Mouse (Mus musculus) midbrain, embryonic 14.5 days (tissue): ENCODE data around the gene Cdh13. TPM values are rescaled to one million over a fixed set of nuclear protein-coding genes. Genes with fewer than 3 reads are reported as not detected.

Experiments used
- ATAC-seq: fragments of 200-750 bp; cut with Nextera tagmentation; 2 replicates; pipeline ENCODE4 v1.8.0; 2017; ENCODE audit warnings: moderate number of reproducible peaks, moderate library complexity; ENCODE audit not compliant: low FRiP score, low TSS enrichment
- DNase-seq: peaks from one replicate; pipeline ENCODE4 v3.0.0-alpha.2; 2015
- H3K27ac ChIP-seq: fragments of 300-500 bp; sonication (generic); replicated peaks from 2 replicates; pipeline ENCODE4 v1.5.1; 2014; ENCODE audit warnings: mild to moderate bottlenecking, low read depth, low read length, moderate library complexity
- H3K27me3 ChIP-seq: fragments of 300-500 bp; sonication (generic); 2 replicates; pipeline ENCODE4 v1.6.1; 2014; ENCODE audit warnings: low read length, control low read depth, mixed read lengths; ENCODE audit not compliant: control insufficient read depth, insufficient read depth
- H3K36me3 ChIP-seq: fragments of 300-500 bp; sonication (generic); 2 replicates; pipeline ENCODE4 v1.6.1; 2014; ENCODE audit warnings: low read length, control low read depth; ENCODE audit not compliant: control insufficient read depth, insufficient read depth
- H3K4me1 ChIP-seq: fragments of 300-500 bp; sonication (generic); 2 replicates; pipeline ENCODE4 v1.6.1; 2014; ENCODE audit warnings: mild to moderate bottlenecking, antibody characterized with exemption, low read length, control low read depth; ENCODE audit not compliant: control insufficient read depth, insufficient read depth
- H3K4me2 ChIP-seq: fragments of 300-500 bp; sonication (generic); 2 replicates; pipeline ENCODE4 v1.6.1; 2014; ENCODE audit warnings: mild to moderate bottlenecking, low read length, moderate library complexity
- H3K4me3 ChIP-seq: fragments of 300-500 bp; sonication (generic); replicated peaks from 2 replicates; pipeline ENCODE4 v1.5.1; 2014; ENCODE audit warnings: low read depth, low read length
- H3K9ac ChIP-seq: fragments of 300-500 bp; sonication (generic); replicated peaks from 2 replicates; pipeline ENCODE4 v1.6.1; 2014; ENCODE audit warnings: mild to moderate bottlenecking, low read length, moderate library complexity
- H3K9me3 ChIP-seq: fragments of 300-500 bp; sonication (generic); 2 replicates; pipeline ENCODE4 v1.6.1; 2016; ENCODE audit warnings: low read length, control low read depth, mixed read lengths; ENCODE audit not compliant: control insufficient read depth
- WGBS: fragments of 180-500 bp; shearing (Covaris S2); extraction: QIAGEN DNeasy Blood & Tissue Kit; methylation state at CpG from one replicate; pipeline ENCODE4 v1.1.7; 2014; 5-methylcytosine and 5-hydroxymethylcytosine counted together
- polyA plus RNA-seq: library from polyadenylated mRNA; unstranded; fragments of >200 nt; fragmentation: Nextera tagmentation; extraction: Ambion mirVana; gene quantifications from 2 replicates; pipeline ENCODE4 v1.2.1, GENCODE M21; 2014

Cdh13 gene
- polyA plus RNA-seq, 1 experiment from 2014 or later, result 143 TPM

GRCm38 (mm10) chr8:118353022-118353421 lies 69.5 kb downstream of the Cdh13 start:
- Histone ChIP-seq H3K4me3 (no peak overlapping the region), H3K27ac (no peak overlapping the region), H3K36me3 (no peaks in the 10 kb centered on the region), H3K4me1 (no peaks in the 10 kb centered on the region), H3K4me2 (no peak overlapping the region), H3K27me3 (no peaks in the 10 kb centered on the region), H3K9me3 (no peaks in the 10 kb centered on the region), H3K9ac (no peak overlapping the region)
- DNase-seq (no peak), ATAC-seq (no peak)
- WGBS, result 86% methylated on average over 4 of the region's 4 CpGs

GRCm38 (mm10) chr8:118357067-118357466 lies 73.5 kb downstream of the Cdh13 start:
- no peaks in the 10 kb centered on the region for H3K9me3 ChIP-seq
- no peak overlapping the region for H3K27ac ChIP-seq
- H3K4me3 ChIP-seq, result no peak overlapping the region
- no peak overlapping the region for H3K9ac ChIP-seq
- WGBS, result 87% methylated on average over 5 of the region's 5 CpGs
- H3K36me3 ChIP-seq, result no peaks in the 10 kb centered on the region
- H3K4me2 ChIP-seq, result no peak overlapping the region
- ATAC-seq (no peak), DNase-seq (no peak)
- H3K4me1 ChIP-seq, result no peaks in the 10 kb centered on the region
- no peaks in the 10 kb centered on the region for H3K27me3 ChIP-seq

- Histone ChIP-seq H3K4me1 (no peaks in the 10 kb centered on the region), H3K27me3 (no peaks in the 10 kb centered on the region), H3K9ac (no peak overlapping the region), H3K4me2 (no peak overlapping the region), H3K36me3 (no peaks in the 10 kb centered on the region), H3K9me3 (no peaks in the 10 kb centered on the region), H3K4me3 (no peak overlapping the region), H3K27ac (no peak overlapping the region)
- ATAC-seq (no peak), DNase-seq (no peak)
- WGBS, result 95% methylated on average over 7 of the region's 7 CpGs
Observed at GRCm38 (mm10) chr8:118357596-118357995, 74.1 kb downstream of the Cdh13 start.

DNA sequence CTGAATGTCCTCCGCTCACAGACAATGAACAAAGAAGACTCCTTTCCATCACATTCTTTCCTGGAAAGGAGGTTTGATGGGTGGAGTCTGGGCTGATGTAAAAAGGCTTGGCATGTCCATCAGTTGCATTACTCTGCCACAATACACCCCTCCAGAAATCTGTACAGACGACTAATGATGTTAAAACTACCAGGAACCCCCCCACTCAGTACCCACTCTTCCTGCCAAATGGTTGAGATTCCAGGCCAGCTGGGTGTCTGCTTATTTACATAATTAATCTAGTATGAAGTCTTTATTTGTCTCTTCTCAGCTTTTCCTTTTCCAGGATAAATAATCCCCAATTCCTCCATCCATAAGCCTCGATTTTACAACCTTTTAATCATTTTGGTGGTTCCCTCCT lies 80.2 kb downstream of the Cdh13 start:
- 55% methylated on average over 3 of the region's 3 CpGs for WGBS
- ATAC-seq (no peak), DNase-seq (no peak)
- no peaks in the 10 kb centered on the region for H3K36me3 ChIP-seq
- H3K4me2 ChIP-seq, result no peak overlapping the region
- H3K27ac ChIP-seq, result no peak overlapping the region
- no peaks in the 10 kb centered on the region for H3K27me3 ChIP-seq
- no peak overlapping the region for H3K4me3 ChIP-seq
- H3K4me1 ChIP-seq, result peaks cover 6% of the 10 kb centered on the region; the same call in 1 of the 2 replicates
- H3K9me3 ChIP-seq, result no peaks in the 10 kb centered on the region
- no peak overlapping the region for H3K9ac ChIP-seq

DNA sequence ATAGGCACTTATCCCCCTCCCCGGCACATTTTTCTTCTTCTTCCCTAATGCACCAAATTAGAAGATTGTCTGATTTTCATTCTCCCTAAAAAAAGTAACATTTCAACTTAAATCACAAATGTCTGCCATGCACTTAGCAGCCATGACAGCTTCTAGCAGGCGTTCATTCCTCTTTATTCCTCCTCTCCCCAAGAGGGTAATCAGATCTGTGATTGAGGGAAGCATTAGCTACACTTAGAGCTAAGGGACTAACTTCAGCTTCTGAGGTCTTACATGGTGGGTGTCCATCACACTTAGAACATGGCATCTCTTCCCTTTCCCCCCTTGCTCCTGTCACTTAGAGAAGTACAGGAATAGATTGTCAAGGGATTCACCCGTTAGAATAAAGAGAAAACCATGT lies 89.6 kb downstream of the Cdh13 start:
- H3K9ac ChIP-seq, result no peak overlapping the region
- no peak overlapping the region for H3K4me2 ChIP-seq
- H3K4me3 ChIP-seq, result no peak overlapping the region
- ATAC-seq (no peak), DNase-seq (no peak)
- WGBS, result 87% methylated on average over 3 of the region's 3 CpGs
- H3K27ac ChIP-seq, result no peak overlapping the region
- H3K36me3 ChIP-seq, result no peaks in the 10 kb centered on the region
- 0 out of 2 replicates have a peak, but pooled peaks cover 5% of the 10 kb centered on the region for H3K4me1 ChIP-seq
- H3K9me3 ChIP-seq, result no peaks in the 10 kb centered on the region
- H3K27me3 ChIP-seq, result no peaks in the 10 kb centered on the region

- H3K27ac ChIP-seq, result no peak overlapping the region
- DNase-seq (peak; percentile 54), ATAC-seq (no peak)
Observed at GRCm38 (mm10) chr8:118374738-118375137, 91.2 kb downstream of the Cdh13 start.

GRCm38 (mm10) chr8:118376791-118377190 lies 93.3 kb downstream of the Cdh13 start:
- H3K4me2 ChIP-seq, result no peak overlapping the region
- H3K36me3 ChIP-seq, result no peaks in the 10 kb centered on the region
- H3K9ac ChIP-seq, result no peak overlapping the region
- no peaks in the 10 kb centered on the region for H3K9me3 ChIP-seq
- no peaks in the 10 kb centered on the region for H3K27me3 ChIP-seq
- H3K4me3 ChIP-seq, result no peak overlapping the region
- DNase-seq (peak; percentile 26), ATAC-seq (no peak)
- WGBS, result 55% methylated on average over 3 of the region's 3 CpGs
- peaks cover 24% of the 10 kb centered on the region; the same call in 1 of the 2 replicates for H3K4me1 ChIP-seq
- no peak overlapping the region for H3K27ac ChIP-seq

More at GRCm38 (mm10) chr8:118374738-118375137, 91.2 kb downstream of the Cdh13 start:
- H3K4me2 ChIP-seq, result no peak overlapping the region
- no peaks in the 10 kb centered on the region for H3K27me3 ChIP-seq
- no peak overlapping the region for H3K4me3 ChIP-seq
- no peaks in the 10 kb centered on the region for H3K36me3 ChIP-seq
- H3K9ac ChIP-seq, result no peak overlapping the region
- 46% methylated on average over 6 of the region's 6 CpGs for WGBS
- H3K9me3 ChIP-seq, result no peaks in the 10 kb centered on the region
- peaks cover 11% of the 10 kb centered on the region; the same call in 1 of the 2 replicates for H3K4me1 ChIP-seq

DNA sequence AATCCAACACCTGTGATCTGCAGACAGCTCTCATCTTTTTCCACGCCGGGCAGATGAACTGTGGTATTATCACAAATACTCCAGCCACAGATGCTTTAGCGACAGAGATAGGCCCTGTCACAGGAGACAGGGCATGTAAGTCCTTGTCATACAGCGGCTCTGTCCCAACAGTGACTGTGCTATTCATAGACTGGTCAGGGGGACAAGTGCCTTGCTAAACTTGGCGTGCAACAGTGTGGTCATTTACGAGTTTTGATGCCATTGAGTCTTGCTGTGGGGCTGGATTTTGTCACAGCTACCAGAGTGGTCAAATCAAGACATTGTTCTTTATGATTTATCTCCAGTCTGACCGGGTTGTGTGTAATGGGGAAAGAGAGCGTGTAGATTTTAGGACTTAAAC lies 95.5 kb downstream of the Cdh13 start:
- peaks cover 24% of the 10 kb centered on the region; the same call in 1 of the 2 replicates for H3K4me1 ChIP-seq
- no peak for ATAC-seq
- peak overlapping the region; percentile 63 for H3K27ac ChIP-seq
- H3K36me3 ChIP-seq, result no peaks in the 10 kb centered on the region
- 84% methylated on average over 8 of the region's 8 CpGs for WGBS
- no peaks in the 10 kb centered on the region for H3K27me3 ChIP-seq
- H3K4me3 ChIP-seq, result no peak overlapping the region
- no peak overlapping the region for H3K9ac ChIP-seq
- H3K4me2 ChIP-seq, result no peak overlapping the region
- no peak for DNase-seq
- H3K9me3 ChIP-seq, result no peaks in the 10 kb centered on the region

DNA sequence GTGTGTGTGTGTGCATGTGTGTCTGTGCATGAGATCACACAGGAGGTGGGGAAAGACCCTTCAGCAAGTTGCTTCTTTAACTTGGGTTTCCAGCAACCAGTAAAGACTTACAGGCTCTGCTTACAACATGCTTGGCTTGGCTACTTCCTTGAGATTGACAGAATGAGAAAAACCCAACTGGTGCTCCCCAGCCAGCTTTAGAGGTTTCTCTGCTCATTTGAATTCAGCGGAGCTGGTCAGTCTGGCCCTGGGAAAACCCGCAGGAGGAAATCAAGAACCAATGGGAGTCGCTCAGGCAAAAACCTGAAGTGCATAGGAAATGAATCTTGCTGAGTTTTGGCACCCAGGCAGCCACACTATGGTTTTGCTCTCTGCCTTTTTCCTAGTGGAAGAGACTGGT lies 96.1 kb downstream of the Cdh13 start:
- Histone ChIP-seq H3K9me3 (no peaks in the 10 kb centered on the region), H3K4me3 (no peak overlapping the region), H3K27me3 (no peaks in the 10 kb centered on the region), H3K4me1 (peaks cover 19% of the 10 kb centered on the region; the same call in 1 of the 2 replicates), H3K36me3 (no peaks in the 10 kb centered on the region), H3K27ac (peak overlapping the region; percentile 63), H3K9ac (no peak overlapping the region), H3K4me2 (no peak overlapping the region)
- 8% methylated on average over 3 of the region's 3 CpGs for WGBS
- DNase-seq, result peak; percentile 73
- ATAC-seq, result peak; percentile 60; the same call in 1 of the 2 replicates
